Mouse (Mus musculus): ENCODE results near the gene Prepl. TPM values are rescaled to one million over a fixed set of nuclear protein-coding genes. Genes with fewer than 3 reads are reported as not detected.

Prepl gene
- total RNA-seq (2022) = 100 to 1,000 TPM; 366 to 422 (median 399) TPM

- DNase-seq (ENCODE audit: low spot score in 2 of 2) = peak; percentile 95 to 96
Measured at GRCm38 (mm10) chr17:85090120-85091099, at the start of gene Prepl, which contains the start of gene Camkmt. TSS of gene Prepl (minus strand) at chr17:85090241. TSS of gene Camkmt (plus strand) at chr17:85090552.

- no peak for DNase-seq (ENCODE audit: low spot score in 2 of 2)
Measured at GRCm38 (mm10) chr17:85138393-85138792, 48.4 kb upstream of the Prepl start.

- DNase-seq (ENCODE audit: low spot score in 2 of 2) = peak in 1 of 2 experiments; percentile 61
Measured at GRCm38 (mm10) chr17:85116643-85117042, 26.6 kb upstream of the Prepl start.

GRCm38 (mm10) chr17:85113441-85113840, 23.4 kb upstream of the Prepl start:
- DNase-seq (ENCODE audit: low spot score in 2 of 2) = no peak

- DNase-seq (ENCODE audit: low spot score in 2 of 2) = no peak
Measured at GRCm38 (mm10) chr17:85110640-85111039, 20.6 kb upstream of the Prepl start.

GRCm38 (mm10) chr17:85103310-85103709, 13.3 kb upstream of the Prepl start:
- no peak for DNase-seq (ENCODE audit: low spot score in 2 of 2)

- no peak for DNase-seq (ENCODE audit: low spot score in 2 of 2)
Measured at GRCm38 (mm10) chr17:85101751-85102150, 11.7 kb upstream of the Prepl start.

- no peak for DNase-seq (ENCODE audit: low spot score in 2 of 2)
Measured at GRCm38 (mm10) chr17:85100232-85100631, 10.2 kb upstream of the Prepl start.

GRCm38 (mm10) chr17:85098677-85099323, 8.8 kb upstream of the Prepl start:
- no peak for DNase-seq (ENCODE audit: low spot score in 2 of 2)

GRCm38 (mm10) chr17:85096396-85096795, 6.4 kb upstream of the Prepl start:
- no peak for DNase-seq (ENCODE audit: low spot score in 2 of 2)

- no peak for DNase-seq (ENCODE audit: low spot score in 2 of 2)
Measured at GRCm38 (mm10) chr17:85091762-85092161, 1.7 kb upstream of the Prepl start.

GRCm38 (mm10) chr17:85089621-85090020, 420 bp downstream of the Prepl start:
- no peak for DNase-seq (ENCODE audit: low spot score in 2 of 2)

GRCm38 (mm10) chr17:85089011-85089410, 1.0 kb downstream of the Prepl start:
- DNase-seq (ENCODE audit: low spot score in 2 of 2) = no peak

- DNase-seq (ENCODE audit: low spot score in 2 of 2) = no peak
Measured at GRCm38 (mm10) chr17:85088401-85088800, 1.6 kb downstream of the Prepl start.

GRCm38 (mm10) chr17:85087591-85087990, 2.5 kb downstream of the Prepl start:
- DNase-seq (ENCODE audit: low spot score in 2 of 2) = no peak

- DNase-seq (ENCODE audit: low spot score in 2 of 2) = no peak
Measured at GRCm38 (mm10) chr17:85086501-85086900, 3.5 kb downstream of the Prepl start.

- DNase-seq (ENCODE audit: low spot score in 2 of 2) = no peak
Measured at GRCm38 (mm10) chr17:85085335-85085734, 4.7 kb downstream of the Prepl start.

- no peak for DNase-seq (ENCODE audit: low spot score in 2 of 2)
Measured at GRCm38 (mm10) chr17:85080781-85081180, 9.3 kb downstream of the Prepl start.

GRCm38 (mm10) chr17:85079276-85079675, 10.8 kb downstream of the Prepl start:
- DNase-seq (ENCODE audit: low spot score in 2 of 2) = no peak

- no peak for DNase-seq (ENCODE audit: low spot score in 2 of 2)
Measured at GRCm38 (mm10) chr17:85074083-85074482, 16.0 kb downstream of the Prepl start.

- DNase-seq (ENCODE audit: low spot score in 2 of 2) = no peak
Measured at GRCm38 (mm10) chr17:85073214-85073613, 16.8 kb downstream of the Prepl start.

GRCm38 (mm10) chr17:85072383-85072782, 17.7 kb downstream of the Prepl start:
- DNase-seq (ENCODE audit: low spot score in 2 of 2) = no peak

Measured in layer of hippocampus, adult 8-10 months (tissue).